Mouse (Mus musculus) ES-E14 (cell line): ENCODE data around the gene Iqcn. TPM values are rescaled to one million over a fixed set of nuclear protein-coding genes. Genes with fewer than 3 reads are reported as not detected.

Experiments used
- DNase-seq: peaks from one replicate; pipeline ENCODE4 v3.0.0-alpha.2; 2013; ENCODE audit warnings: low read depth, low spot score
- H3K27ac ChIP-seq: 2 replicates; pipeline ENCODE4 v1.5.1; 2012; ENCODE audit warnings: low read depth, mild to moderate bottlenecking, low read length, moderate library complexity, mixed read lengths; ENCODE audit not compliant: poor library complexity, insufficient read depth, severe bottlenecking
- H3K36me3 ChIP-seq: 2 replicates; pipeline ENCODE4 v1.6.1; 2012; ENCODE audit warnings: mild to moderate bottlenecking, low read length, moderate library complexity, mixed read lengths; ENCODE audit not compliant: control insufficient read depth, poor library complexity, insufficient read depth, severe bottlenecking
- H3K4me1 ChIP-seq, 2 experiments: fragments of 150-350 bp in 1 of 2; sonication (generic) in 1 of 2; 2 replicates each; pipeline ENCODE4 v1.6.1; 2012; ENCODE audit warnings: low read length in 2 of 2, mild to moderate bottlenecking in 1 of 2, mixed read lengths in 1 of 2; ENCODE audit not compliant: control insufficient read depth in 2 of 2, insufficient read depth in 2 of 2, poor library complexity in 1 of 2
- H3K4me3 ChIP-seq, 2 experiments: fragments of 150-350 bp in 1 of 2; sonication (generic) in 1 of 2; 2 replicates each; pipeline ENCODE4 v1.5.1; 2012; ENCODE audit warnings: low read length in 2 of 2, low read depth in 1 of 2, mild to moderate bottlenecking in 1 of 2, mixed read lengths in 1 of 2; ENCODE audit not compliant: insufficient read depth in 1 of 2, poor library complexity in 1 of 2, severe bottlenecking in 1 of 2
- H3K9ac ChIP-seq: 2 replicates; pipeline ENCODE4 v1.6.1; 2012; ENCODE audit warnings: low read depth, mild to moderate bottlenecking, low read length, mixed read lengths; ENCODE audit not compliant: poor library complexity, insufficient read depth, severe bottlenecking
- H3K9me3 ChIP-seq: fragments of 150-350 bp; sonication (generic); 2 replicates; pipeline ENCODE4 v1.6.1; 2012; ENCODE audit warnings: low read depth, mild to moderate bottlenecking, low read length; ENCODE audit not compliant: control insufficient read depth, insufficient read depth
- CHD2 ChIP-seq: IDR thresholded peaks from 2 replicates; pipeline ENCODE4 v1.6.1; 2014; ENCODE audit warnings: mild to moderate bottlenecking, low read depth, low read length, inconsistent platforms
- HCFC1 ChIP-seq: IDR thresholded peaks from 2 replicates; pipeline ENCODE4 v1.6.1; 2012; ENCODE audit warnings: low read length, inconsistent platforms, borderline replicate concordance; ENCODE audit not compliant: insufficient read depth
- MAFK ChIP-seq: IDR thresholded peaks from 2 replicates; pipeline ENCODE4 v1.6.1; 2014; ENCODE audit warnings: mild to moderate bottlenecking, low read depth, low read length, inconsistent platforms; ENCODE audit not compliant: insufficient read depth
- ZC3H11A ChIP-seq: IDR thresholded peaks from 2 replicates; pipeline ENCODE4 v1.6.1; 2012; ENCODE audit warnings: low read depth, mild to moderate bottlenecking, inconsistent platforms, low read length, borderline replicate concordance
- ZNF384 ChIP-seq: IDR thresholded peaks from 2 replicates; pipeline ENCODE4 v1.6.1; 2012; ENCODE audit warnings: low read depth, low read length, inconsistent platforms
- in situ Hi-C, 2 experiments: fragments of 600-800 bp; cut with MboI; formaldehyde crosslinking; loops; one replicate each; pipeline ENCODE4 v1.15.1; 2025; ENCODE audit warnings: low sequenced_read_pairs in 2 of 2, inconsistent platforms in 1 of 2; ENCODE audit not compliant: unreplicated experiment in 2 of 2
- total RNA-seq: library from RNA; depleted of rRNA; stranded (reverse); fragments of 300-350 nt; gene quantifications from 2 replicates; pipeline ENCODE4 v1.2.3, GENCODE M21; 2012

Gene Iqcn
- total RNA-seq, 1 experiment = 0.09 TPM

GRCm38 (mm10) chr8:70724216-70724615, 21.0 kb downstream of the Iqcn start:
- peaks cover 0 to 6% of the 10 kb centered on the region in 2 experiments; a peak in 1 of 4 replicates for H3K4me1 ChIP-seq
- no peaks in the 10 kb centered on the region for H3K36me3 ChIP-seq
- H3K27ac ChIP-seq = no peak overlapping the region
- no peak for DNase-seq
- H3K9ac ChIP-seq = 0 out of 2 replicates have a peak overlapping the region, but pooled peaks have one; percentile 18
- no peaks in the 10 kb centered on the region for H3K9me3 ChIP-seq
- TF ChIP-seq CHD2 = no peak
- no peak for TF ChIP-seq ZC3H11A
- in situ Hi-C loops = no loop called here
- H3K4me3 ChIP-seq = peak overlapping the region; percentile 30 to 31; a peak in 1 of 4 replicates

DNA sequence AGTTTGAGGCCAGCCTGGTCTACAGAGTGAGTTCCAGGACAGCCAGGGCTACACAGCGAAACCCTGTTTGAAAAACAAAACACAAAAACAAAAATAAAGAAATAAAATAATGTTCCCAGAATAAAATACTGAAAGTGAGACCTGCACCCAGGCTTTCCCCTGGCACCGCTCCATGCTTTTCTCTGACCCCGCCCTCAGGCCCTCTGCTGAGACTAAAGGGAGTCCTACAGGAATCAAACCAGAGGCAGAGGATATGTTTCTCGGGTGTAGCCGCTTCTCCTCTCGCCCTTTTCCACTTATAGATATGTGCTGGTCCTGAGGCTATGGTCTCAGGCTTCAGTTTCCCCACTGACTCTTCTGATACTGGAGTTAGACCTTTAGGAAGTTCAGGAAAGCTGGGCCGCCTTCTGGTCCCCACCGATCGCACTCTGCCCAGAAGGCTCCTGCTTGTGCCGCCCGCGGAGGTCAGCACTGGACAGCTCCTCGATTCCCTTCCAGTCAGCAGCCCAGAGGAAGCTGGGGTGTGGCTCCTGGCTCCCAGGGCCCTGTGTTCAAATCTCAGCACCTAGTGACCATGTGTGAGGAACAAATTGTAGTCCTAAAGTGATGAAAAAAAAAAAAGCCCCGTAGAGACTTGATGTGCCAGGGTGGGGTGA, 22.7 kb downstream of the Iqcn start:
- no peak for DNase-seq
- Histone ChIP-seq H3K9ac (no peak overlapping the region), H3K4me3 (no peak overlapping the region), H3K4me1 (peaks cover 1 to 10% of the 10 kb centered on the region in 2 experiments; a peak in 2 of 4 replicates), H3K36me3 (no peaks in the 10 kb centered on the region), H3K27ac (no peak overlapping the region), H3K9me3 (no peaks in the 10 kb centered on the region)
- TF ChIP-seq ZC3H11A (no peak), HCFC1 (no peak), MAFK (no peak), ZNF384 (no peak), CHD2 (no peak)
- in situ Hi-C loops = no loop called here

DNA sequence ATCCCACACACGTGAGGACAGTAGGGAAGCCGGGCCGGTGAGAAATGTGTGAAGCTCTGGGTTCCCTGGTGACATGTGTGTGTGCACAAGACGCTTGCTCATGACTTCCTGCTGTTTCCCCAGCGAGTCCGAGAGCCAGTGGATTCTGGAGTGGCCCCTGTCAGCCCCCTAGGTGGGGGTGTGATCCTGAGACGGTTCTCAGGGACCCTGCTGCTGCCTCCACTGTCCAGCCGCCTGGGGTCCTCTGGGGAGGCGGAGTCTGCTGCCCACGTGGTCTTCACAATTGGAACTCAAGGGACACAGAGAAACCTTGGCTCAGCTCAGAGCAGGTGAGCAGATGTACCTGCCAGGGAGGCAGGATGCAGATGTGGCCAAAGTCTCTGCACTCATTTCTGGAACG, 23.5 kb downstream of the Iqcn start:
- DNase-seq = no peak
- Histone ChIP-seq H3K36me3 (no peaks in the 10 kb centered on the region), H3K4me3 (no peak overlapping the region), H3K4me1 (peaks cover 1 to 11% of the 10 kb centered on the region in 2 experiments; a peak in 2 of 4 replicates), H3K9ac (no peak overlapping the region), H3K9me3 (no peaks in the 10 kb centered on the region), H3K27ac (no peak overlapping the region)
- in situ Hi-C loops = no loop called here
- TF ChIP-seq ZNF384 (no peak), CHD2 (no peak), ZC3H11A (no peak), HCFC1 (no peak), MAFK (no peak)

DNA sequence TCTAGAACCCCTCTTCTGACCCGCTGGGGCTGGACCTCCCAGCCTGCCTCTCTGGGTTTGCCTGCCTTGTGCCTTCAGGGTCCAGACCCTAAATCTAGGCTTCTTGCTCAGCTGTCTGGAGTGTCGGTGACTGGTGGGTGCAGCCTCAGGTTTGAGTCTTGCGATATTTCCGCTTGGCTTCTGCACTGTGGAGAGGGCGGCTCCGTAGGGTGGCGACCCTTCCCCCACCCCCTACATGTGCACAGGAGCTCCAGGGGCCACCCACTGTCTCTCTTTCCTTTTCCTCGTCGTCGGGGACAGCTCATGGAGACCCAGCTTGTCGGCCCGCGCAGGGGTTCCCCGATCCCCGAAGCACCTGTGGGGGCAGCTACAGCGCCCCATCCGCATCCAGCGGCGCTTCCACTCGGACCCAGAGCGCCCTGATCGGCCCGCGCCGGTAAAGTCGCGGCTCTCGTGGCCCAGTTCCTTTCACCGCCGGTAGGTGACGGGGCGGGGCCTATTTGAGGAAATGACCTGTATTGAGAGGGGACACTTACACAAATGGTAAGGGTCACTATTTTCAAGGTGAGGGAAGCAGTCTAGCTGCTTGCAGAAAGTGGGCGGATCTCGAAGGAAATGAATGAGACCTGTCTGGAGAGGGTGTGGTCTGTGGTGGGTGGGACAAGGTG, 26.7 kb downstream of the Iqcn start:
- Histone ChIP-seq H3K9ac (peak overlapping the region; percentile 69), H3K27ac (no peak overlapping the region), H3K4me1 (peaks cover 1 to 18% of the 10 kb centered on the region in 2 experiments; a peak in 2 of 4 replicates), H3K4me3 (peak overlapping the region; percentile 66 to 72), H3K9me3 (no peaks in the 10 kb centered on the region), H3K36me3 (no peaks in the 10 kb centered on the region)
- peak; percentile 53 for DNase-seq
- no peak for TF ChIP-seq ZC3H11A
- TF ChIP-seq ZNF384 = no peak
- TF ChIP-seq HCFC1 = no peak
- TF ChIP-seq MAFK = no peak
- no peak for TF ChIP-seq CHD2
- in situ Hi-C loops = no loop called here

DNA sequence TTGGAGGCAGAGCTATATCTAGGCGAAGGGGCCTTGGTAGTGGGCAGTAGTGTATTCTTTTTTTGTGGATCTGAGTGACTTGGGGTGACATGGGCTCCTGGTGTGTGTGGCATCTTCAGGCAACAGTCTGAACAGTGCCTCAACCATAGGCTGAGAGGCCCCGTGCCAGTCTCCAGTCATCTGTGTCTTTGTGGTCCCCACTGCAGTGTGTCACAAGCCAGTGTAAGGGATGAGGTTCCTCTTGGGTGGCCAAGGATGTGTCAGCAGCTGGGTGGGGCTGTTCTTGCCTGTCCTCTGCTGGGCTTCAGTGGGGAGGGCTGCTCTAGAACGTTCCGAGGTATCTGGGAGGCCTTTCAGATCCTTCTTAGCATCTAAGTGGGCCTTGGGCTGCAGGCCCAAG, 27.7 kb downstream of the Iqcn start:
- DNase-seq = no peak
- TF ChIP-seq CHD2 (no peak), ZC3H11A (no peak), ZNF384 (no peak), HCFC1 (no peak), MAFK (no peak)
- peaks cover 1 to 18% of the 10 kb centered on the region in 2 experiments; a peak in 2 of 4 replicates for H3K4me1 ChIP-seq
- no peak overlapping the region for H3K9ac ChIP-seq
- H3K9me3 ChIP-seq = no peaks in the 10 kb centered on the region
- no peak overlapping the region for H3K27ac ChIP-seq
- in situ Hi-C loops = no loop called here
- no peaks in the 10 kb centered on the region for H3K36me3 ChIP-seq
- no peak overlapping the region for H3K4me3 ChIP-seq
